Mouse (Mus musculus): ENCODE data around the gene Plekhg4. TPM values are rescaled to one million over a fixed set of nuclear protein-coding genes. Genes with fewer than 3 reads are reported as not detected.

Plekhg4 gene
- total RNA-seq, 1 experiment = 3.1 TPM

GRCm38 (mm10) chr8:105330325-105330724, 42.7 kb upstream of the Plekhg4 start:
- H3K36me3 ChIP-seq (ENCODE audit: control insufficient read depth, insufficient read depth, low read length, poor library complexity, severe bottlenecking) = peaks cover 37% of the 10 kb centered on the region
- no peak overlapping the region for H3K4me3 ChIP-seq (ENCODE audit: insufficient read depth in 1 of 2, low read depth in 1 of 2, low read length in 2 of 2, poor library complexity in 1 of 2, severe bottlenecking in 1 of 2)
- no peak for DNase-seq (ENCODE audit: low read depth, low spot score)
- TF ChIP-seq HCFC1 (IDR thresholded peaks at IDR 0.05; ENCODE audit: borderline replicate concordance, insufficient read depth, low read length) (no peak), ZNF384 (IDR thresholded peaks at IDR 0.05; ENCODE audit: low read depth, low read length) (no peak), CHD2 (IDR thresholded peaks at IDR 0.05; ENCODE audit: low read depth, low read length) (no peak)
- no peak overlapping the region for H3K27ac ChIP-seq (ENCODE audit: insufficient read depth, low read depth, low read length, poor library complexity, severe bottlenecking)
- no peaks in the 10 kb centered on the region for H3K9me3 ChIP-seq (ENCODE audit: control insufficient read depth, insufficient read depth, low read depth, low read length)
- in situ Hi-C loops (cut with MboI; ENCODE audit: low sequenced_read_pairs in 2 of 2, unreplicated experiment in 2 of 2) = no loop called here
- H3K9ac ChIP-seq (ENCODE audit: insufficient read depth, low read depth, low read length, poor library complexity, severe bottlenecking) = no peak overlapping the region
- H3K4me1 ChIP-seq (ENCODE audit: control insufficient read depth in 2 of 2, insufficient read depth in 2 of 2, low read length in 2 of 2, poor library complexity in 1 of 2) = peaks cover 0 to 7% of the 10 kb centered on the region in 2 experiments; a peak in 1 of 4 replicates

DNA sequence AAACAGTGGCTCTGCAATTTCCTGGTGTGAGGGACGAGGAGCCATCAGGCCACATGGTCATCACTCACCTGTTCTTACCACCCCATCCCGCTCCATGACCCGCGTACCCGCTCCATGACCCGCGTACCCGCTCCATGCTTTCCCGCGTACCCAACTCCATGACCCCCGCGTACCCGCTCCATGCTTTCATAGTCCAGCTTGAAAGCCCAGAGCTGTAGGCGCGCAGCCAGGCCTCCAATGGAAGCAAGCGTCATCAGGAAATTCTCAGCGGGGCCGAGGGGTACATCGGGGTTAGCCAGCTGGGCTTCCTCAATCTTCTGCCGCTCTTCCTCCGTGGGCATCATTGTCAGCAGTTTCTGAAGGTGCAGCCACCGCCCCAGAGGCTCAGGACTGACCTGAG, 41.6 kb upstream of the Plekhg4 start:
- H3K36me3 ChIP-seq (ENCODE audit: control insufficient read depth, insufficient read depth, low read length, poor library complexity, severe bottlenecking) = peaks cover 39% of the 10 kb centered on the region
- H3K9ac ChIP-seq (ENCODE audit: insufficient read depth, low read depth, low read length, poor library complexity, severe bottlenecking) = 0 out of 2 replicates have a peak overlapping the region, but pooled peaks have one; percentile 5
- H3K27ac ChIP-seq (ENCODE audit: insufficient read depth, low read depth, low read length, poor library complexity, severe bottlenecking) = no peak overlapping the region
- DNase-seq (ENCODE audit: low read depth, low spot score) = no peak
- in situ Hi-C loops (cut with MboI; ENCODE audit: low sequenced_read_pairs in 2 of 2, unreplicated experiment in 2 of 2) = no loop called here
- H3K4me3 ChIP-seq (ENCODE audit: insufficient read depth in 1 of 2, low read depth in 1 of 2, low read length in 2 of 2, poor library complexity in 1 of 2, severe bottlenecking in 1 of 2) = no peak overlapping the region
- no peaks in the 10 kb centered on the region for H3K9me3 ChIP-seq (ENCODE audit: control insufficient read depth, insufficient read depth, low read depth, low read length)
- H3K4me1 ChIP-seq (ENCODE audit: control insufficient read depth in 2 of 2, insufficient read depth in 2 of 2, low read length in 2 of 2, poor library complexity in 1 of 2) = peaks cover 0 to 5% of the 10 kb centered on the region in 2 experiments; a peak in 1 of 4 replicates
- no peak for TF ChIP-seq ZC3H11A (IDR thresholded peaks at IDR 0.05; ENCODE audit: borderline replicate concordance, low read depth, low read length)
- TF ChIP-seq CHD2 (IDR thresholded peaks at IDR 0.05; ENCODE audit: low read depth, low read length) = no peak
- no peak for TF ChIP-seq MAFK (IDR thresholded peaks at IDR 0.05; ENCODE audit: insufficient read depth, low read depth, low read length)
- no peak for TF ChIP-seq ZNF384 (IDR thresholded peaks at IDR 0.05; ENCODE audit: low read depth, low read length)
- no peak for TF ChIP-seq HCFC1 (IDR thresholded peaks at IDR 0.05; ENCODE audit: borderline replicate concordance, insufficient read depth, low read length)

- no peaks in the 10 kb centered on the region for H3K9me3 ChIP-seq (ENCODE audit: control insufficient read depth, insufficient read depth, low read depth, low read length)
- in situ Hi-C loops (cut with MboI; ENCODE audit: low sequenced_read_pairs in 2 of 2, unreplicated experiment in 2 of 2) = no loop called here
- H3K36me3 ChIP-seq (ENCODE audit: control insufficient read depth, insufficient read depth, low read length, poor library complexity, severe bottlenecking) = peaks cover 39% of the 10 kb centered on the region
- no peak overlapping the region for H3K27ac ChIP-seq (ENCODE audit: insufficient read depth, low read depth, low read length, poor library complexity, severe bottlenecking)
- H3K4me1 ChIP-seq (ENCODE audit: control insufficient read depth in 2 of 2, insufficient read depth in 2 of 2, low read length in 2 of 2, poor library complexity in 1 of 2) = peaks cover 0 to 7% of the 10 kb centered on the region in 2 experiments; a peak in 1 of 4 replicates
- no peak for TF ChIP-seq ZNF384 (IDR thresholded peaks at IDR 0.05; ENCODE audit: low read depth, low read length)
- TF ChIP-seq CHD2 (IDR thresholded peaks at IDR 0.05; ENCODE audit: low read depth, low read length) = no peak
- TF ChIP-seq ZC3H11A (IDR thresholded peaks at IDR 0.05; ENCODE audit: borderline replicate concordance, low read depth, low read length) = no peak
- TF ChIP-seq MAFK (IDR thresholded peaks at IDR 0.05; ENCODE audit: insufficient read depth, low read depth, low read length) = no peak
- TF ChIP-seq HCFC1 (IDR thresholded peaks at IDR 0.05; ENCODE audit: borderline replicate concordance, insufficient read depth, low read length) = no peak
- H3K4me3 ChIP-seq (ENCODE audit: insufficient read depth in 1 of 2, low read depth in 1 of 2, low read length in 2 of 2, poor library complexity in 1 of 2, severe bottlenecking in 1 of 2) = no peak overlapping the region
- no peak for DNase-seq (ENCODE audit: low read depth, low spot score)
- no peak overlapping the region for H3K9ac ChIP-seq (ENCODE audit: insufficient read depth, low read depth, low read length, poor library complexity, severe bottlenecking)
Observed at GRCm38 (mm10) chr8:105331931-105332330, 41.1 kb upstream of the Plekhg4 start.

- Histone ChIP-seq H3K4me3 (ENCODE audit: insufficient read depth in 1 of 2, low read depth in 1 of 2, low read length in 2 of 2, poor library complexity in 1 of 2, severe bottlenecking in 1 of 2) (no peak overlapping the region), H3K27ac (ENCODE audit: insufficient read depth, low read depth, low read length, poor library complexity, severe bottlenecking) (no peak overlapping the region), H3K4me1 (ENCODE audit: control insufficient read depth in 2 of 2, insufficient read depth in 2 of 2, low read length in 2 of 2, poor library complexity in 1 of 2) (peaks cover 0 to 9% of the 10 kb centered on the region in 2 experiments; a peak in 1 of 4 replicates), H3K9ac (ENCODE audit: insufficient read depth, low read depth, low read length, poor library complexity, severe bottlenecking) (no peak overlapping the region), H3K36me3 (ENCODE audit: control insufficient read depth, insufficient read depth, low read length, poor library complexity, severe bottlenecking) (peaks cover 39% of the 10 kb centered on the region), H3K9me3 (ENCODE audit: control insufficient read depth, insufficient read depth, low read depth, low read length) (no peaks in the 10 kb centered on the region)
- in situ Hi-C loops (cut with MboI; ENCODE audit: low sequenced_read_pairs in 2 of 2, unreplicated experiment in 2 of 2) = no loop called here
- DNase-seq (ENCODE audit: low read depth, low spot score) = no peak
- TF ChIP-seq ZNF384 (IDR thresholded peaks at IDR 0.05; ENCODE audit: low read depth, low read length) (no peak), MAFK (IDR thresholded peaks at IDR 0.05; ENCODE audit: insufficient read depth, low read depth, low read length) (no peak), HCFC1 (IDR thresholded peaks at IDR 0.05; ENCODE audit: borderline replicate concordance, insufficient read depth, low read length) (no peak), CHD2 (IDR thresholded peaks at IDR 0.05; ENCODE audit: low read depth, low read length) (no peak)
Observed at GRCm38 (mm10) chr8:105332523-105332922, 40.6 kb upstream of the Plekhg4 start.

All from ES-E14 (cell line).